In genomic region chr2:73306006-73306405, GRCm38 (mm10) we compare ENCODE assay signal across 29 mouse cellular contexts. TPM values are rescaled to one million over a fixed set of nuclear protein-coding genes. Genes with fewer than 3 reads are reported as not detected.
"Had no signal": no experiment of that assay in that cellular context is flagged by ENCODE, and none has a peak within 500 bp of the region (broad histone marks: within the 10 kb centered on the region; RNA-seq: fewer than 3 reads in every experiment).

No protein-coding gene starts in this region.

- H3K4me2 ChIP-seq: embryonic facial prominence, embryonic 12.5 days; embryonic facial prominence, embryonic 13.5 days; embryonic facial prominence, embryonic 15.5 days; forebrain, embryonic 12.5 days; forebrain, embryonic 13.5 days; forebrain, embryonic 15.5 days had no signal

- H3K9me3 ChIP-seq: embryonic facial prominence, embryonic 10.5 days; embryonic facial prominence, embryonic 12.5 days; embryonic facial prominence, embryonic 13.5 days; embryonic facial prominence, embryonic 15.5 days; forebrain, embryonic 10.5 days; forebrain, embryonic 12.5 days; forebrain, embryonic 13.5 days; forebrain, embryonic 15.5 days had no signal

- H3K27ac ChIP-seq: embryonic facial prominence, embryonic 10.5 days; embryonic facial prominence, embryonic 12.5 days; embryonic facial prominence, embryonic 13.5 days; embryonic facial prominence, embryonic 15.5 days; forebrain, embryonic 10.5 days; forebrain, embryonic 12.5 days; forebrain, embryonic 13.5 days; forebrain, embryonic 15.5 days; gastrocnemius, adult 2 months had no signal

- ATAC-seq: forebrain, embryonic 13.5 days; forebrain, embryonic 14.5 days; forebrain, embryonic 15.5 days; forebrain, embryonic 16.5 days; forebrain, postnatal 0 days had no signal

- H3K9ac ChIP-seq: embryonic facial prominence, embryonic 12.5 days; embryonic facial prominence, embryonic 13.5 days; embryonic facial prominence, embryonic 15.5 days; forebrain, embryonic 12.5 days; forebrain, embryonic 13.5 days; forebrain, embryonic 15.5 days; forebrain, postnatal 0 days had no signal

- H3K4me3 ChIP-seq: embryonic facial prominence, embryonic 10.5 days; embryonic facial prominence, embryonic 12.5 days; embryonic facial prominence, embryonic 13.5 days; embryonic facial prominence, embryonic 15.5 days; erythroblast, embryonic 14.5 days; forebrain, embryonic 10.5 days; forebrain, embryonic 12.5 days; forebrain, embryonic 13.5 days; forebrain, embryonic 15.5 days; gastrocnemius, adult 2 months had no signal

- DNase-seq: cerebellum, adult 18-20 months; cerebellum, adult 2 months; cerebellum, adult 8-10 months; cerebellum, adult 9-10 months; cerebellum, adult 9-11 months; cerebellum, postnatal 10 days; cerebellum, postnatal 14 days; cerebellum, postnatal 25 days; cerebellum, postnatal 36 days; embryo, embryonic 11 days; forebrain, postnatal 0 days; gastrocnemius, adult 2 months; gastrocnemius, postnatal 10 days; gastrocnemius, postnatal 14 days; gastrocnemius, postnatal 25 days; gastrocnemius, postnatal 36 days; heart, adult 11 months had no signal

- H3K27me3 ChIP-seq: embryonic facial prominence, embryonic 12.5 days; embryonic facial prominence, embryonic 13.5 days; embryonic facial prominence, embryonic 15.5 days; forebrain, embryonic 12.5 days; forebrain, embryonic 13.5 days; forebrain, embryonic 15.5 days had no signal

RNA-seq across cellular contexts. Expression of gene Sp9, which starts 34.3 kb away (rescaled TPM):
- polyA plus RNA-seq: erythroblast, embryonic 14.5 days; gonadal fat pad, adult 2 months had no signal
